Mouse (Mus musculus): ENCODE results near the gene Mvd. TPM values are rescaled to one million over a fixed set of nuclear protein-coding genes. Genes with fewer than 3 reads are reported as not detected.
A peak's percentile ranks its signal among the peaks of the same experiment; 100 is the strongest.

Mvd gene
- polyA plus RNA-seq, 2 experiments = 38.2 to 42.3 TPM

GRCm38 (mm10) chr8:122454409-122454808 is 11.2 kb upstream of the Mvd start:
- no peak overlapping the region for H3K4me3 ChIP-seq (replicated peaks; ENCODE audit: low read length)
- H3K36me3 ChIP-seq (ENCODE audit: control insufficient read depth, insufficient read depth, low read length) = no peaks in the 10 kb centered on the region
- DNase-seq (ENCODE audit: low spot score) (no peak), ATAC-seq (ENCODE audit: low FRiP score, low read depth) (no peak)
- no peak overlapping the region for H3K4me2 ChIP-seq (replicated peaks; ENCODE audit: low read depth, low read length, severe bottlenecking)
- no peak overlapping the region for H3K27ac ChIP-seq (replicated peaks; ENCODE audit: low read depth, low read length)
- H3K27me3 ChIP-seq (ENCODE audit: control insufficient read depth, insufficient read depth, low read length) = peaks cover 9% of the 10 kb centered on the region; the same call in 1 of the 2 replicates
- H3K9ac ChIP-seq (ENCODE audit: low read depth, low read length, severe bottlenecking) = no peak overlapping the region
- no peaks in the 10 kb centered on the region for H3K4me1 ChIP-seq (ENCODE audit: control insufficient read depth, insufficient read depth, low read length)
- no peaks in the 10 kb centered on the region for H3K9me3 ChIP-seq (ENCODE audit: control insufficient read depth, low read length)
- 86% methylated on average over 6 of the region's 6 CpGs for WGBS
- no peak for TF ChIP-seq POLR2A (IDR thresholded peaks at IDR 0.05; ENCODE audit: borderline replicate concordance, extremely low read depth, insufficient read depth, insufficient read length)

- Histone ChIP-seq H3K9me3 (ENCODE audit: control insufficient read depth, low read length) (no peaks in the 10 kb centered on the region), H3K4me3 (replicated peaks; ENCODE audit: low read length) (no peak overlapping the region), H3K9ac (ENCODE audit: low read depth, low read length, severe bottlenecking) (no peak overlapping the region), H3K4me2 (replicated peaks; ENCODE audit: low read depth, low read length, severe bottlenecking) (no peak overlapping the region), H3K4me1 (ENCODE audit: control insufficient read depth, insufficient read depth, low read length) (no peaks in the 10 kb centered on the region), H3K36me3 (ENCODE audit: control insufficient read depth, insufficient read depth, low read length) (no peaks in the 10 kb centered on the region), H3K27ac (replicated peaks; ENCODE audit: low read depth, low read length) (no peak overlapping the region), H3K27me3 (ENCODE audit: control insufficient read depth, insufficient read depth, low read length) (no peaks in the 10 kb centered on the region)
- TF ChIP-seq POLR2A (IDR thresholded peaks at IDR 0.05; ENCODE audit: borderline replicate concordance, extremely low read depth, insufficient read depth, insufficient read length) = no peak
- 76% methylated on average over 10 of the region's 10 CpGs for WGBS
- ATAC-seq (ENCODE audit: low FRiP score, low read depth) = peak; percentile 62; the same call in 1 of the 2 replicates
- DNase-seq (ENCODE audit: low spot score) = no peak
Measured at GRCm38 (mm10) chr8:122452154-122452553, 8.9 kb upstream of the Mvd start.

- WGBS = 70% methylated on average over 7 of the region's 7 CpGs
- Histone ChIP-seq H3K9me3 (ENCODE audit: control insufficient read depth, low read length) (no peaks in the 10 kb centered on the region), H3K4me2 (replicated peaks; ENCODE audit: low read depth, low read length, severe bottlenecking) (no peak overlapping the region), H3K27ac (replicated peaks; ENCODE audit: low read depth, low read length) (no peak overlapping the region), H3K9ac (ENCODE audit: low read depth, low read length, severe bottlenecking) (no peak overlapping the region), H3K4me1 (ENCODE audit: control insufficient read depth, insufficient read depth, low read length) (no peaks in the 10 kb centered on the region), H3K4me3 (replicated peaks; ENCODE audit: low read length) (no peak overlapping the region), H3K27me3 (ENCODE audit: control insufficient read depth, insufficient read depth, low read length) (no peaks in the 10 kb centered on the region), H3K36me3 (ENCODE audit: control insufficient read depth, insufficient read depth, low read length) (no peaks in the 10 kb centered on the region)
- DNase-seq (ENCODE audit: low spot score) = no peak
- TF ChIP-seq POLR2A (IDR thresholded peaks at IDR 0.05; ENCODE audit: borderline replicate concordance, extremely low read depth, insufficient read depth, insufficient read length) = no peak
- ATAC-seq (ENCODE audit: low FRiP score, low read depth) = peak; percentile 30; the same call in 1 of the 2 replicates
Measured at GRCm38 (mm10) chr8:122451161-122451703, 8.0 kb upstream of the Mvd start.

- no peak overlapping the region for H3K4me2 ChIP-seq (replicated peaks; ENCODE audit: low read depth, low read length, severe bottlenecking)
- no peak overlapping the region for H3K4me3 ChIP-seq (replicated peaks; ENCODE audit: low read length)
- no peak overlapping the region for H3K27ac ChIP-seq (replicated peaks; ENCODE audit: low read depth, low read length)
Measured at GRCm38 (mm10) chr8:122445203-122445602, 2.0 kb upstream of the Mvd start.

GRCm38 (mm10) chr8:122444058-122444748 is 981 bp upstream of the Mvd start:
- H3K36me3 ChIP-seq (ENCODE audit: control insufficient read depth, insufficient read depth, low read length) = peaks cover 5% of the 10 kb centered on the region
- H3K27ac ChIP-seq (replicated peaks; ENCODE audit: low read depth, low read length) = peak overlapping the region; percentile 92
- peak overlapping the region; percentile 68 for H3K4me3 ChIP-seq (replicated peaks; ENCODE audit: low read length)
- ATAC-seq (ENCODE audit: low FRiP score, low read depth) (peak; percentile 24; the same call in 1 of the 2 replicates), DNase-seq (ENCODE audit: low spot score) (peak; percentile 92)
- TF ChIP-seq POLR2A (IDR thresholded peaks at IDR 0.05; ENCODE audit: borderline replicate concordance, extremely low read depth, insufficient read depth, insufficient read length) = no peak
- peak overlapping the region; percentile 71 for H3K9ac ChIP-seq (ENCODE audit: low read depth, low read length, severe bottlenecking)
- no peaks in the 10 kb centered on the region for H3K9me3 ChIP-seq (ENCODE audit: control insufficient read depth, low read length)
- H3K4me2 ChIP-seq (replicated peaks; ENCODE audit: low read depth, low read length, severe bottlenecking) = peak overlapping the region; percentile 95
- no peaks in the 10 kb centered on the region for H3K27me3 ChIP-seq (ENCODE audit: control insufficient read depth, insufficient read depth, low read length)
- WGBS = 8% methylated on average over 19 of the region's 19 CpGs
- peaks cover 14% of the 10 kb centered on the region for H3K4me1 ChIP-seq (ENCODE audit: control insufficient read depth, insufficient read depth, low read length)

More at GRCm38 (mm10) chr8:122445203-122445602, 2.0 kb upstream of the Mvd start:
- WGBS = 62% methylated on average over 3 of the region's 3 CpGs
- ATAC-seq (ENCODE audit: low FRiP score, low read depth) (no peak), DNase-seq (ENCODE audit: low spot score) (no peak)
- Histone ChIP-seq H3K9ac (ENCODE audit: low read depth, low read length, severe bottlenecking) (no peak overlapping the region), H3K36me3 (ENCODE audit: control insufficient read depth, insufficient read depth, low read length) (no peaks in the 10 kb centered on the region), H3K4me1 (ENCODE audit: control insufficient read depth, insufficient read depth, low read length) (peaks cover 14% of the 10 kb centered on the region), H3K27me3 (ENCODE audit: control insufficient read depth, insufficient read depth, low read length) (no peaks in the 10 kb centered on the region), H3K9me3 (ENCODE audit: control insufficient read depth, low read length) (no peaks in the 10 kb centered on the region)
- TF ChIP-seq POLR2A (IDR thresholded peaks at IDR 0.05; ENCODE audit: borderline replicate concordance, extremely low read depth, insufficient read depth, insufficient read length) = no peak

Measured in limb, embryonic 14.5 days (tissue).